Mouse (Mus musculus): ENCODE data around the gene Poll.

Poll gene

DNA sequence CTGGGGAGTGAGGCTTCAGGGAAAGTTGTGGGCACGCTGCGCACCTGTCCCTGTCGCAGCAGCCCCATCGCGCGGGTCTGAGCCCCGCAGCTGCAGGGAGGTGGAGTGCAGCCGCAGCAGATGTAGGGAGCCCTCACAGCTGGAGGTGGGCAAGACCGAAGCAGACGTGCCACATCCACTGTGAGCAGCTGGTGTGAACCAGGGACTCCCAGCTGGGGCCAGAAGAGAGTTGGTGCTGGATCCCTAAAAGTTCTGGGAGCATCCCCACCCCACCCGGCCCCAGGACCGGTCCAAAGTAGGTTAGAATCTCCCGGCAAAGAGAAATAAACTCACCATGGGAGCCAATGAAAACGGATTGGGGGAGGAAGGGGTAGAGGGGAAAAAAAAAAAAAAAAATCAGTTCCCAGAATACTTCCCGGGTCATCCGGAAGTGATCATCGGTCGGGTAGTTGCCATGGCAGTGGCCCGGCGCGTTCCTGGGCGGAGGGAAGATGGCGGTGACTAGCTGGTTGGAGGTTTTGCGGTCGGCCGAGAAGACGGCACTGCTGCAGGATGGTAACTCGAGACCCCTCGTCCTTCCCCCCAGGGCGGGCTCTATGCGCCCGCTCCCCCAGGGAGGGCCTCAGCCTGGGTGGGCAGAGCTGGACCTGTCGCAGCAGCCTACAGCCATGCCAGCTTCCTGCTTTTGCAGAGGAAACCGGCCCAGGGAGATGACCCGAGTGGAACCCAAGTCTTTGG is at the start of gene Poll, which contains the start of gene Gm17018:
TSS of gene Poll (minus strand) at position 379 of the 738 bp plus-strand sequence.
TSS of gene Gm17018 (plus strand) at position 463 of the 738 bp plus-strand sequence.
- peak; percentile 54 to 76 for DNase-seq (ENCODE audit: low read depth in 1 of 2, low spot score in 2 of 2)

- no peak for DNase-seq (ENCODE audit: low read depth in 1 of 2, low spot score in 2 of 2)
Observed at GRCm38 (mm10) chr19:45608648-45609339, 48.5 kb upstream of the Poll start.

DNA sequence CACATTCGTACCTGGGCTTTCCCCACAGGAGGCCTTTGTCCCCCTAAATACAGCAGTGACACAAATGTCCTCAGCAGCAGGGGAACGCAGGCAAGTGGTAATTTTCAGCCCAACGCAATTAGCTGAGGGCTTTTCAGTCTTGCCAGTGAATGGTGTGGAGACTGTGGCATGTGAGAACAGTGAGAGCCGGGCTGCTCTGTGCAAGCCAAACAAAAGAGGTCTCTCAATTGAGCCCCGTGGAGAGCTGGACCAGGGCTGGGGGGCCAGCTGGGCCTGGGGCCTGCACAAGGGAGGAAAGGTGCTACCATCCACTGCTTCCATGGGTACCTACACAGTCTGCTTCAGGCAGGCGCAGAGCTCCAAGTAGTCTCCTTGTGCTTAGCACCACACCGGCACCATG is 47.1 kb upstream of the Poll start:
- no peak for DNase-seq (ENCODE audit: low read depth in 1 of 2, low spot score in 2 of 2)

DNA sequence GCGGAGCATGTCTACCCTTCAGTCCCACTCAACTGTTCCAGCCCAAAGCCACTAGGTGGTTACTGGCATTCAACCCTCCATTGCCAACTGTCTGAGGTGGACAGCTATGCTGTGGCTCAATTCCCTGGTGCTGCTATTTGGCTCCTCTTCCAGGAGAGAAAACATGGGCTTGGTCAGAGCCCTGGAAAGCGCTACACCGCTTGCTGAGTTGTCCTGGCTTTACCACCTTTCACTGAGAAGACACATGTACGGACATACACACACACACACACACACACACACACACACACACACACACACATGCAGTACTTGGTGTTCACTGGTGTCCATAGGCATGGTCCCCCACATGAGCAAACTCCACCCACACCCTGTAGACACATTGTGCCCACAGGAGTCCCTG is 46.4 kb upstream of the Poll start:
- DNase-seq (ENCODE audit: low read depth in 1 of 2, low spot score in 2 of 2), result no peak

GRCm38 (mm10) chr19:45602606-45603005 is 42.3 kb upstream of the Poll start:
- no peak for DNase-seq (ENCODE audit: low read depth in 1 of 2, low spot score in 2 of 2)

DNA sequence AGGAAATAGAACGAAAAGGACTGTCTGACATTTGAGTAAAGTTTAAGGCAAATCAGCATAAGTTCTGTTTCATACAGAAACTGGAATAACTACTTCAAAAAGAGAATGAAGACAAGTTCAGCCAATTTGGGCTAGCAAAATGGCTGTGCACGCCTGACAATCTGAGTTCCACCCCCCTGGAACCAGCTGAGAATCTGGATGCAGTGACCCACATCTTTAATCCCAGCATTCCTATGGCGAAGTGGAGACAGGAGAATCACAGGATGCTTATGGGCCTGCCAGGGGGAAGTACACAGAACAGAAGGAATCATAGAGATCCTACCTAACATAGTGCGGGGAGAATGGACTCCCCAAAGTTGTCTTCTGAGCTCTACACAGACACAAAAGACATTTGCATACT is 36.8 kb upstream of the Poll start:
- DNase-seq (ENCODE audit: low read depth in 1 of 2, low spot score in 2 of 2), result no peak

DNA sequence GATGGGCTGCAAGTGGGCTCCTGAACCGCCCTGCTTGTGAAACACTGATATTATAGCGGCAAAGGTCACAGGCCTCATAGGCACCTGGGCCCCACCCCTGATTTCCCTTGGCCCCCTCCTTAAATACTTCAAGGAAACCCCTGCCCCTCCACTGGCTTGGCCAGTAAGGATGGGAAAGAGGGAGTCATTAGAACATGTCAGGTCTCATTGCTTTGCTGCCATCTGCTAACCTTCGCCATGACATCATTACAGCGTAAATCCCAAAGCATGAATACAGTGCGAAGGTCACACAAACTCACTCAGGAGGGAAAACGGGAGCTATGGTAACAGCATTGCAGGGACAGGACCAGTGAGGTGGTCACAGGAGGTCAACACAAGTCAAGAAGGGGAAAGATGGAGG is 36.1 kb upstream of the Poll start:
- no peak for DNase-seq (ENCODE audit: low read depth in 1 of 2, low spot score in 2 of 2)

- no peak for DNase-seq (ENCODE audit: low read depth in 1 of 2, low spot score in 2 of 2)
Observed at GRCm38 (mm10) chr19:45596019-45596418, 35.7 kb upstream of the Poll start.

DNA sequence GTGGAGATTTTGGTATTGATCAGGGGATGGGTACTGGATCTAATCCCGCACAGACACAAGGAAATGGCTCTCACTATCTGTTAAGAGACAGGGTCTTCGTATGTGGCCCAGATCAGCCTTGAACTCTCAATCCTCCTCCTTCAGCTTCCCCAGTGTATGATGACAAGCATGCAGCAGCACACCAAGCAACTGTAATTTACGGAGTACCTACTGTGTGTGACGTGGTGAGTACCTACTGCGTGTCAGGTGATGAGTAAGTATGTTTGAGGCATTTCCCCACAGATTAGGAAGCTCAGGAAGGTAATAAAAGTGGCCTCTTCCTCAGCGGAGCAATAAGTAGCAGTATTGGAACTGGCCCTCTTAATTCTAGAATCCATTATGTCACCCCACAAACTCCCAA is 35.1 kb upstream of the Poll start:
- DNase-seq (ENCODE audit: low read depth in 1 of 2, low spot score in 2 of 2), result no peak

DNA sequence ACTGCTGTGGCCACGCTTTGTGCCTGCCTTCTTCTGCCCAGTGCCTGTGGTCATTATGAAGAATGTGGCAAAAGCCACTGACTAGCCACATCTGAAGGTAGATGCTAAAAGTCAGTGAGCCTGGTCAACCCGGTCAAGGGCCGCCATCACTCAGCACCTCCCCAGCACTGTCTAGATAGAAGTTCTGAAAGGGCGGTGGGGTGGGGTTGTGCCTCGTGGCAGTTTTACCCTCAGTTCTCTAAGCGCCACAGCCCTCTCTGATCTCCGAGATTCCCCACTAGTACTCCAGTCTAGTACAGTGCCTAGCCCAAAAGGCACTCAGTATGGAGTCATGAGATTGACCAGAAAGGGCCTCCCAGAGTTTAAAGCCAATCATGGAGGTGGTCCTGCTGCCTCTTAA is 33.7 kb upstream of the Poll start:
- no peak for DNase-seq (ENCODE audit: low read depth in 1 of 2, low spot score in 2 of 2)

DNA sequence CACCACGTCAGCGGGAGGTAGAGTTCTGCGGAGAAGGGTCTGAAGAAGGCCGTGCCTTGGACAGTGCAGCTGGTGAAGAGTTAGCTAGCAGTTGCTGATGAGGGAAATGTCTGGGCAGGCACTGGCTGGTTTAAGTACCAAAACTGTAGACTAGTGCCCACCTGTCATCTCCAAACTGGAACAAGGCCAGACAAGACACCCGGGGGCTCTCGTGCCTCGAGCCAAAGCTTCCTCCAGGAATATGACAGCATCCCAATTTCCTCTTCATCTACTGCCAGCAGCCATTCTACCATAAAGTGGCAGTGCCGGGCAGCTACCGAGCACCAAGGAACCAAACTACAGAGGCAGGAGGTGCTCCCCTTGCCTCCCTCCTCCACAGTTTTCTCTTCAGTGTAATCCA is 32.6 kb upstream of the Poll start:
- DNase-seq (ENCODE audit: low read depth in 1 of 2, low spot score in 2 of 2), result no peak

DNA sequence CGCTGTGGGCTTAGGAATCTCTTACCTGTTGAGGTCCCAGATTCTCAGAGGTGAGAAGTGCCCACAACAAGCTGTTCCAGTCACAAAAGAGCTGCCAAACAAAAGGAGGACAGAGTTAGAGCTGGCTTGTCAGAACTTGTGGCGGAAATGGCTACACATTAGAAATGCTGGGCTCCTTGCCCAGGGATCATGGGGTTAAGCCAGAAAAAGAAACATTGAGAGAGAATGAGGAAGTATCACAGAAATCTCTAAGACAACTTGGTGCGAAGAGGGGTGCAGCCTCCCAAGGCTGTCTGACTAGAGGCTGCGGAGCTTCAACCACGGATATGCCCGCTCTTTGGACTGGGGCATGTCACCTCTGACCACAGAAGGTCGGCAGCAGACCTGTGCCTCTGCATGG is 31.4 kb upstream of the Poll start:
- DNase-seq (ENCODE audit: low read depth in 1 of 2, low spot score in 2 of 2), result peak; percentile 28 to 43

DNA sequence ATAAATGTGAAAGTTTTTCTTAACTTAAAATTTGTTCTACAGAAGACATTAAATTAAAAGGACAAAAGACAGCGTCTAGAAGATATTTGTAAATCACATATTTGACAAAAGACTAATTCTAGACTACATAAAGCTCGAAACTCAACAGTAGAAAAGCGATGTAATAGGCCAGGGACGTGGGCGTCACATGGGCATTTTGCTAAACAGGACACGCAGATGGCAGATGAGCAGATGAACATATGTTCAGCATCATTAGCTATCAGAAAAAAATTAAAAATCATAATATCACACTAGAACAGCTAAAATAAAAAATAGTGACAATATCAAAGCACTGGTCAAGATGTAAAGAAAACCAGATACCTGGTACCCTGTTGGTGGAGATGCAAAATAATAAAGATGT is 29.4 kb upstream of the Poll start:
- DNase-seq (ENCODE audit: low read depth in 1 of 2, low spot score in 2 of 2), result no peak

DNA sequence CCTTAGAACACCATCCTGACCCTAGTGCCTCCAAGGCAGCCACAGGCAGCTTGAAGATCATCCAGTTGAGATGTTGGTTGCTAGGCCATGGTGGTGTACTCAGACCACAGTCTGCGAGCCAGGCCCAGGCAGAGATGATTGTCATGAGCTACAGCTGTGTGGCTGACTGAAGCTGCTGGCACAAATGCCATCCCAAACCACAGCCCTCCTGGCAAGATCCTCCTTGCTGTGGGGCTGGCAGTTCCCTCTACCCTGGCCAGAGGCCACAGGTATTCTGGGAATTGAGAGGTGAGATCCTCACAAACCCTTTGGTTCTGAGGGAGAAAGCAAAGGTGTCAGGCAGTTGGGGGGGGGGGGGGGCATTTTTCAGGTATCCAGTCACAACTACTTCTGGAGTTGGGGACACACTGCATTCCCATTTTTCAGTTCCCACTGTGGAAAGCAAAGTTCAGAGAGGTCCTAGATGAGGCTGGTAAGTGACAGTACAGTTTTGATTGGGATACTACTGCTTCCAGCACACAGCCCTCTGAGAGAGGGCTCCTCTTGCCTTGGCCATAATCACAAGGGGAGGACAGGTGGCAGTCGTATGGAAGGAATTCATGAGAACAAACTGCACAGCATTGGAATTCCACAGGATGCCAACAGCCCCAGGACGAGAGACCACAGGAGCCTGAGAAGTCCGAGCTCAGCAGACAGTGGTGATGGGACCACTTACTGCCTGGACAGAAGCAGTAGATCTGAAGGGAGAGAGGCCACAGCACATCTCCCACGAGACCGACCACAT is 27.4 kb upstream of the Poll start:
- no peak for DNase-seq (ENCODE audit: low read depth in 1 of 2, low spot score in 2 of 2)

GRCm38 (mm10) chr19:45586850-45587249 is 26.5 kb upstream of the Poll start:
- no peak for DNase-seq (ENCODE audit: low read depth in 1 of 2, low spot score in 2 of 2)

DNA sequence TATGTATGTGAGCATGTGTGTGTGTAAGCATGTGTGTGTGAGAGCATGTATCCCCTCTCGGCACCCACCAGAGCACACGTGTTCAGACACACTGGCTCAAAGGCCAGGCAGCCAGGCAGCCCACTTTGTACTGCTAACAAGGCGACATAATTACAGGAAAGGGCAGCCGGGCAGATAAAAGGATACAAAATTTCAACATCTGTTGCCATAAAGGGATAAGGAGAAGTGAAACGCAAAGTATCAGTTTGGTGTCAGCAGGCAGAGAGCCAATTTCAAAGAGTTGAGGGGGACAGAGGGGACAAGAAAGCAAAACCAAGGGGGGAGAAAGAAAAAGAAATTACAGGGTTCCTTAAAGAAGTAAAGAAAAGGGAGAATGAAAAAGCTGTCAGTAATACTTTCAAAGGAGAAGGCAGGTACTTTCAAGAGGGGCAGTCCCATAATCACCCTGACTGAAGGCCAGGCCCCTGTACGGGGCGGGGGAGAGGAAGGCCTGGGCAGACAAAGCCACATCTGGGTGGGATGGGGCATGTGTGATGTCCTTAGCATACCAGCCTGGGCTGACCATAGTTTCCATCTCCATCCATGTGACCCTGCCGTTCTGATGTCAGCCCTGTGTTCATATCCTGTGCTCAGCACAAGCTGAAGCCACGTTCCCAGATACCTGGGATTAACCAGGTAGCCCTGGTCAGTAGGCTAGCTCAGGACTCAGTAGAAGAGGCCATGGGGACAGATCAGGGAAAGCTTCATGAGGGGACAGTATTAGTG is 24.7 kb upstream of the Poll start:
- no peak for DNase-seq (ENCODE audit: low read depth in 1 of 2, low spot score in 2 of 2)

DNA sequence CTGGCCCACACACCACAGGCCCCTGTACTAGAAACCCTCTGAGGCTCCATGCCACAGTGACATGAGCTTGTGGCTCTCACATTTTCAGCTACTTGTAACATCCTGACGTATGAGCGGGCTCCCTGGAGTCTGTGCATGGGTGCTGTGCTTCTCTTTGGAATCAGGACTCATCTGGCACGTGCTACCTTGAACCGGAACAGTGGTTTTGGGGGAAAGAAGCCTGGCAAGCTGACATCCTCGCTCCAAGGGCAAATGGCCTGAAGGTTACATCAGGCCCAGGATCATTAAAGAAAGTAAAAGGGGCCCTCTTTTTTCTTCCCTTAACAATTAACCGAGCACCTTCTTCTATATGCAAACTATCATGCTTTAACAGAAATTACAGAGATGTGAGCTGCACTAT is 22.8 kb upstream of the Poll start:
- no peak for DNase-seq (ENCODE audit: low read depth in 1 of 2, low spot score in 2 of 2)

DNA sequence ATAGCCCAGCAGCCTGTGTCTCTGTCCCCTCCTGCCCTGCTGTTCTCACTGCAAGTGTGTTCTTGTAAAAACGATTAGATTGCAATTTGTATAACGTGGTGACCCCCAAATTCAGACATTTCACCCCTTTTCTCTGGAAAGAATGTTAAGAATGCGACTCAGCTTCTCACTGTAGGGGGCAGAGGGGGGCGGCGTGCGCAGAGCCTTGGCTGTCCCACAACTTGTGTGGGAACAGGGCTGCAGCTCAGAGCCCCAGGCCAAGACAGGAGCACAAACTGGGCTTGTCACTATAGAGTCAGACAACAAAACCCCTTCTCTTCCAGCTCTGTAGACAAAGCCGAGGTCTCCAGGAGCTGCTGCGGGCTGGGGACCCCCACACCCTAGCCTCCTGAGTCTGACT is 21.8 kb upstream of the Poll start:
- no peak for DNase-seq (ENCODE audit: low read depth in 1 of 2, low spot score in 2 of 2)

DNA sequence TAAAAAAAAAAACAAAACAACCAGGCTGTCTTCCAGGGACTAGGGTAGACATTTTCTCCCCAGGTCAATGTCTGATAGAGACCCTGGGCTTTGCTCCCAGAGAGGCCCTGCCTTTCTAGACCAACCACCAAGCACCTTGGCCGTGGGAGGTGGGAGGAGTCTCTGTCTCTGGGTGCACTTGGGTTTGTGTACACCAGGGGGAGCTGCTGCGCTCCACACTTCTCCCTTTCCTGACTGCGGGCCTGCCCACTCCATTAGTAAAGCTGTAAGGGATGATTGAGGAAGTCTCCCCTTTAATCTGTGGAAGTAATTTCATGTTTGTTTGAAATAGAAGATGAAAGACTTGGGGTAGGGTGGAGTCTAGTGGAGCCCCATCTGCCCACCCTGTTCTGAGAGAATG is 20.9 kb upstream of the Poll start:
- DNase-seq (ENCODE audit: low read depth in 1 of 2, low spot score in 2 of 2), result peak; percentile 57 to 78

DNA sequence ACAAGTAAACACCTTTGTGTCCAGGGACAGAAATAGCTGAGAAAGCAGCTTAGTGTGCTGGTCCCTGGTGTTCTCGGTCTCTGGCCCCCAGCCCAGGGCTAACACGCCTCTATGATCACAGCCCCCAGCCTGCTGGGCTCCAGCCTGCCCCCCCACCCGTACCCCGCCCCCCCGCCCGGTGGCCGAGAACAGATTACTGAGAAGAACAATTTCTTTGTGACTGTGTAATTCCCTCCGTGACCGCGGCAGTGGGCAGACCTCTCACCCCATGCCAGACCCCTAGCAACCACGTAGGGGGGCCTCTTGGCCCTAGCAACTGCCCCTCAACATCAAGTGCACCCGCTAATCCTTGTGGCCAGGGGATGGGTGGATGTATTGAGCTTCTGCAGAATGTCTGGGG is 19.9 kb upstream of the Poll start:
- no peak for DNase-seq (ENCODE audit: low read depth in 1 of 2, low spot score in 2 of 2)

DNA sequence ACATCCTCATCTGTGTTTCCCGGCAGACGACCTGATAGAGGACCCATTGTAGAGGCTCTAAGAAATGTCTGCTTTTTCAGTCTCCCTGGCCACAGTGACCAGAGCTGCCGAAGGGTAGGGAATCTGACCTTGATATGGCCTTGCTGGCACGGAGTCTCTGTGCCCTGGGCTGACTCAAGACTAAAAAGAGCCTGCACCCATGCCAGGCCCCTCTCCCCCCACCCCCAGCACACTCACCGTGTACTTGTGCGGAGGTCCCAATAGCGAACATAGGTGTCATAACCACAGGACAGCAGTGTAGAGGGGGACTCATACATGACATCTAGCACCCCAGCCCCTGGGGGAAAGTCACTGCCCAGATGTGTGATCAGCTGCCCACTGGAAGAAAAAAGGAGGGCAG is 19.1 kb upstream of the Poll start:
- DNase-seq (ENCODE audit: low read depth in 1 of 2, low spot score in 2 of 2), result no peak
